Mouse (Mus musculus): ENCODE results near the gene Lipc. TPM values are rescaled to one million over a fixed set of nuclear protein-coding genes. Genes with fewer than 3 reads are reported as not detected.

Lipc gene
- total and polyA plus RNA-seq, 3 experiments, result 0.11 TPM; not detected in 2

DNA sequence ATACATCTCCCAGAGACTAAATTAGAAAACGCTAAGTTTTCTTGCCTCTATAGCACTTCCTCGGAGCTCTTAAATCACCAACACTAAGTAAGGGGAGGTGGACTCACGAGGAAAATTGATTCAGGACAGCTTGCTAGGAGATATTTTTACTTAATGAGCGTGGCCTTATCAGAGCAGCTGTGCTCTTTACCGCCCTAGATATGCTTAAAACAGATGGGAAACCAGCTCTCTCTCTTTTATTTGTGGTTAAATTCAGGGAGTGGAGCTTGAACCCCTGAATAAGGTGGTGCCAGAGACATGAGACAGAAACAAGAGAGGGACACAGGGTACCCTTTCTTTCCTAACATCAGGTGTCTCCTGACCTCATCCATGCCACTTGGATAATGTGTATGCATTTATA is 70.0 kb downstream of the Lipc start:
- DNase-seq (ENCODE audit: low spot score), result no peak
- no peak for ATAC-seq (ENCODE audit: extremely low read depth, insufficient number of reproducible peaks, low FRiP score, poor library complexity, severe bottlenecking)

DNA sequence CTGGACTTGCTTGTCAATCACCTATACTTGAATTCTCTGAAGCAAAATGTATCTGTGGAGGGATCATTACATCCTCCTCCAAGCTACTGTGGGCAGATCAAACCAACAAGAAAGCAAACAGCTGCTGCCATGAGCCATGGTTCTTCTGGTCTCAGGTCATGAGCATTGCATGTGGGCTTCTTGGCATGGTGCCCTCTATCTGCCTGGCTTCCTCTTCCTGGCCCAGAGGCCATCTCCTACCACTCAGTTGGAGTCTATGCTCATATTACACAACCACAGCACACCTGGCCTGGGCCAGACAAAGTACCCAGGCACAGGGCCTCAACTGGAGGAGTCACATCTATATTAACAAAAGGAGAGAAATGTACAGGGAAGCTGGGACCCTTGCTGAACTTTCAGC is 73.2 kb downstream of the Lipc start:
- ATAC-seq (ENCODE audit: extremely low read depth, insufficient number of reproducible peaks, low FRiP score, poor library complexity, severe bottlenecking) (no peak), DNase-seq (ENCODE audit: low spot score) (no peak)
- peaks cover 18% of the 10 kb centered on the region for H3K4me1 ChIP-seq (ENCODE audit: insufficient read depth, low read depth, low read length)
- TF ChIP-seq GATA2 (IDR thresholded peaks at IDR 0.05; ENCODE audit: borderline replicate concordance, low read depth, low read length) (no peak), POLR2AphosphoS5 (IDR thresholded peaks at IDR 0.05; ENCODE audit: insufficient replicate concordance, low read depth, low read length) (no peak), CTCF (IDR thresholded peaks at IDR 0.05; ENCODE audit: low read depth, low read length) (no peak), TAL1 (conservative IDR thresholded peaks at IDR 0.05; ENCODE audit: low read depth, low read length) (no peak), GATA1 (IDR thresholded peaks at IDR 0.05; ENCODE audit: borderline replicate concordance, low read length) (no peak)
- H3K27me3 ChIP-seq (ENCODE audit: insufficient read depth, low read length), result no peaks in the 10 kb centered on the region
- H3K4me3 ChIP-seq (ENCODE audit: low read depth, low read length), result no peak overlapping the region
- H3K9me3 ChIP-seq (replicated peaks), result no peaks in the 10 kb centered on the region
- no peaks in the 10 kb centered on the region for H3K36me3 ChIP-seq (replicated peaks)

More for the DNA sequence above, 70.0 kb downstream of the Lipc start:
- TF ChIP-seq POLR2AphosphoS5 (IDR thresholded peaks at IDR 0.05; ENCODE audit: insufficient replicate concordance, low read depth, low read length) (no peak), GATA2 (IDR thresholded peaks at IDR 0.05; ENCODE audit: borderline replicate concordance, low read depth, low read length) (no peak), GATA1 (IDR thresholded peaks at IDR 0.05; ENCODE audit: borderline replicate concordance, low read length) (no peak), TAL1 (conservative IDR thresholded peaks at IDR 0.05; ENCODE audit: low read depth, low read length) (no peak), CTCF (IDR thresholded peaks at IDR 0.05; ENCODE audit: low read depth, low read length) (no peak)
- peaks cover 20% of the 10 kb centered on the region for H3K4me1 ChIP-seq (ENCODE audit: insufficient read depth, low read depth, low read length)
- H3K9me3 ChIP-seq (replicated peaks), result no peaks in the 10 kb centered on the region
- H3K4me3 ChIP-seq (ENCODE audit: low read depth, low read length), result no peak overlapping the region
- no peaks in the 10 kb centered on the region for H3K36me3 ChIP-seq (replicated peaks)
- H3K27me3 ChIP-seq (ENCODE audit: insufficient read depth, low read length), result no peaks in the 10 kb centered on the region

GRCm38 (mm10) chr9:70878157-70878556 is 73.9 kb downstream of the Lipc start:
- Histone ChIP-seq H3K27me3 (ENCODE audit: insufficient read depth, low read length) (no peaks in the 10 kb centered on the region), H3K36me3 (replicated peaks) (no peaks in the 10 kb centered on the region), H3K4me3 (ENCODE audit: low read depth, low read length) (no peak overlapping the region), H3K4me1 (ENCODE audit: insufficient read depth, low read depth, low read length) (peaks cover 15% of the 10 kb centered on the region; the same call in 1 of the 2 replicates), H3K9me3 (replicated peaks) (no peaks in the 10 kb centered on the region)
- ATAC-seq (ENCODE audit: extremely low read depth, insufficient number of reproducible peaks, low FRiP score, poor library complexity, severe bottlenecking), result no peak
- no peak for DNase-seq (ENCODE audit: low spot score)
- no peak for TF ChIP-seq POLR2AphosphoS5 (IDR thresholded peaks at IDR 0.05; ENCODE audit: insufficient replicate concordance, low read depth, low read length)
- no peak for TF ChIP-seq CTCF (IDR thresholded peaks at IDR 0.05; ENCODE audit: low read depth, low read length)
- no peak for TF ChIP-seq GATA1 (IDR thresholded peaks at IDR 0.05; ENCODE audit: borderline replicate concordance, low read length)
- no peak for TF ChIP-seq TAL1 (conservative IDR thresholded peaks at IDR 0.05; ENCODE audit: low read depth, low read length)

DNA sequence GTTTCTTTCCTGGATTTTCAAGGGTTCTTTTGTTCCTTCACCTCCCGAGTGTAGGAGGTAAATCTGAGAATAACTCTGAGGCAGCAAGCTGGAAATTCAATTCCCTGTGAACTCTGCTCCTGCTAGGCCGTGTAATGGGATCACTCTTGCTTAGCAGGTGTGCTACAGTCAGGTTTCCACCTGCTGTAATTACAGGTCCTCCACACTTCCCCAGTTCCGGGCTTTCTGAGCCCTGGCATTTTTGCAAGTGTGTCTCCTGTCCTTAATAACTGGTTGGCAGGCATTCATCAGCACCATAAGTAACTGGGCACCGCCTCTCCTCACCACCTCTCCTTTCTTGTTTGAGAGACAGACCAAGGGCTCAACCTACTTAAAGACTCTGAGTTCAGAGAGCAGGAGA is 76.5 kb downstream of the Lipc start:
- Histone ChIP-seq H3K4me1 (ENCODE audit: insufficient read depth, low read depth, low read length) (peaks cover 9% of the 10 kb centered on the region), H3K36me3 (replicated peaks) (no peaks in the 10 kb centered on the region), H3K9me3 (replicated peaks) (no peaks in the 10 kb centered on the region), H3K4me3 (ENCODE audit: low read depth, low read length) (no peak overlapping the region), H3K27me3 (ENCODE audit: insufficient read depth, low read length) (no peaks in the 10 kb centered on the region)
- DNase-seq (ENCODE audit: low spot score) (no peak), ATAC-seq (ENCODE audit: extremely low read depth, insufficient number of reproducible peaks, low FRiP score, poor library complexity, severe bottlenecking) (no peak)
- TF ChIP-seq GATA2 (IDR thresholded peaks at IDR 0.05; ENCODE audit: borderline replicate concordance, low read depth, low read length) (no peak), GATA1 (IDR thresholded peaks at IDR 0.05; ENCODE audit: borderline replicate concordance, low read length) (no peak), CTCF (IDR thresholded peaks at IDR 0.05; ENCODE audit: low read depth, low read length) (no peak), TAL1 (conservative IDR thresholded peaks at IDR 0.05; ENCODE audit: low read depth, low read length) (no peak), POLR2AphosphoS5 (IDR thresholded peaks at IDR 0.05; ENCODE audit: insufficient replicate concordance, low read depth, low read length) (no peak)

DNA sequence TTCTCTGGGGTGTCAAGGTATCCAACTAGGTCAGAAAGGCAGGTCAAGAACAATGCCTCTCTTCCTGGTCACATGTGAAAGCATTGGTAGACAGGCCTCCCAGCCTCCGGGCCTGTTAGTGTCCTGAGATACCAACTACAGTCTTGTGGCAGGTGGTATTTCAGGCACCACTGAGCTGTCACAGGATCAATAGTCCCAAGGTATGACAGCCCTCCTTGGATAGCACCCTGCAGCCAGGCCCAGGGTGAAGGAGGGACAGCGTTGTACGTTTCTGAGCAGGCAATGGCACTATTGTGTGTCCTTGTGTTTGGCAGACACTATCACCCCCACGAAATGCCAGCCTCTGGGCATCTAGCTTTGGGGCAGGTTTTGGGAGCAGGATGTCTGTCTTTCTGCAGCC is 77.0 kb downstream of the Lipc start:
- H3K9me3 ChIP-seq (replicated peaks), result no peaks in the 10 kb centered on the region
- peaks cover 13% of the 10 kb centered on the region for H3K4me1 ChIP-seq (ENCODE audit: insufficient read depth, low read depth, low read length)
- H3K4me3 ChIP-seq (ENCODE audit: low read depth, low read length), result no peak overlapping the region
- H3K27me3 ChIP-seq (ENCODE audit: insufficient read depth, low read length), result no peaks in the 10 kb centered on the region
- ATAC-seq (ENCODE audit: extremely low read depth, insufficient number of reproducible peaks, low FRiP score, poor library complexity, severe bottlenecking) (no peak), DNase-seq (ENCODE audit: low spot score) (no peak)
- no peaks in the 10 kb centered on the region for H3K36me3 ChIP-seq (replicated peaks)
- no peak for TF ChIP-seq GATA1 (IDR thresholded peaks at IDR 0.05; ENCODE audit: borderline replicate concordance, low read length)
- no peak for TF ChIP-seq GATA2 (IDR thresholded peaks at IDR 0.05; ENCODE audit: borderline replicate concordance, low read depth, low read length)
- no peak for TF ChIP-seq TAL1 (conservative IDR thresholded peaks at IDR 0.05; ENCODE audit: low read depth, low read length)
- no peak for TF ChIP-seq CTCF (IDR thresholded peaks at IDR 0.05; ENCODE audit: low read depth, low read length)
- no peak for TF ChIP-seq POLR2AphosphoS5 (IDR thresholded peaks at IDR 0.05; ENCODE audit: insufficient replicate concordance, low read depth, low read length)

DNA sequence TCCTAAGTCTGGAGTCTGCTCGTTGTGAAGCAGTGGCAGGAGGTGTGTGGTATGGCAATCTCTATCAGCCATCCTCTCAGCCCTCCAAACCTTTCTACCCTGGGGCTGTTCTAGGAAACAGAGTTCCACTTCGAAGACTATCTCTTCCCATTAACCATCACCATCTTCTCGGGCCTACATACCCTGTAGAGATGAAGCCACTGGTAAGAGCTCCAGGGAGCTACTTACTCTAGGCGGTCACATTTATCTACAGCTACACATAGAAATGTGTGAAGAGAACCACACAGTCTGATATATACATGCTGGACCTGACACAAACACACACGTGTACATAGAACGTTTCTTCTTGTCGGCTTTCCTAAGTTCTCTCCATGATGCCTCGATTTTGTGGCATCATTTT is 79.4 kb downstream of the Lipc start:
- H3K36me3 ChIP-seq (replicated peaks), result no peaks in the 10 kb centered on the region
- H3K4me1 ChIP-seq (ENCODE audit: insufficient read depth, low read depth, low read length), result peaks cover 13% of the 10 kb centered on the region
- no peak for ATAC-seq (ENCODE audit: extremely low read depth, insufficient number of reproducible peaks, low FRiP score, poor library complexity, severe bottlenecking)
- H3K27me3 ChIP-seq (ENCODE audit: insufficient read depth, low read length), result peaks cover 8% of the 10 kb centered on the region
- TF ChIP-seq GATA1 (IDR thresholded peaks at IDR 0.05; ENCODE audit: borderline replicate concordance, low read length) (no peak), POLR2AphosphoS5 (IDR thresholded peaks at IDR 0.05; ENCODE audit: insufficient replicate concordance, low read depth, low read length) (no peak), GATA2 (IDR thresholded peaks at IDR 0.05; ENCODE audit: borderline replicate concordance, low read depth, low read length) (no peak), TAL1 (conservative IDR thresholded peaks at IDR 0.05; ENCODE audit: low read depth, low read length) (no peak), CTCF (IDR thresholded peaks at IDR 0.05; ENCODE audit: low read depth, low read length) (no peak)
- H3K9me3 ChIP-seq (replicated peaks), result no peaks in the 10 kb centered on the region
- no peak overlapping the region for H3K4me3 ChIP-seq (ENCODE audit: low read depth, low read length)
- no peak for DNase-seq (ENCODE audit: low spot score)
